Mouse (Mus musculus) embryonic fibroblast, embryonic 13.5 days (primary cell): ENCODE measurements at regions not wholly inside any gene's neighbourhood (a gene's known extent, or its start where the extent isn't known, plus 50 kb on each side); places are given as distances from the start of the nearest gene placed in this dataset.

ENCODE experiments used
- CTCF ChIP-seq: IDR thresholded peaks from 2 replicates; pipeline ENCODE4 v1.5.1; 2011; ENCODE audit warnings: mild to moderate bottlenecking, control low read depth, low read length, moderate library complexity, borderline replicate concordance; ENCODE audit not compliant: insufficient read depth
- POLR2A ChIP-seq: IDR thresholded peaks from 2 replicates; pipeline ENCODE4 v1.6.1; 2011; ENCODE audit warnings: low read depth, mild to moderate bottlenecking, control low read depth, low read length, moderate library complexity

DNA sequence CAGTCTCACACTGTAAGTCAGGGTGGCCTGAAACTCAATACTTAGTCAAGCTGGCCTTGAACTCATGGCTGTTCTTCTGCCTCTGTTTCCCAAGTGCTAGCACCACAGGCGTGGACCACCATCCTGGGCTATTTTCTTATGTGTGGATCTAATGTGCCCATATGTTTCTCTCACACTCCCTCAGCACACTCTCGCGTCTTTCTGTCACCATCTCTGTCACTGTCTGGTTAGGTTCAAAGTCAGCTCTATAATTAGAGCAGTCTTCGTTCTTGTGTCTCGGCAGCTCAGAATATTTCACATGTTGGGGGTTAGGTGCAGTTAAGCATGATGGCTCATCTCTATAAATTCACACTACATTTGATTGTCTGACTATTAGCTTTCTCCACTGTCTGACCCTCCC, 324.4 kb downstream of the Etnk1 start:
- TF ChIP-seq POLR2A (no peak), CTCF (no peak)
